ENCODE assay signal across 26 mouse cellular contexts in the genomic region with DNA sequence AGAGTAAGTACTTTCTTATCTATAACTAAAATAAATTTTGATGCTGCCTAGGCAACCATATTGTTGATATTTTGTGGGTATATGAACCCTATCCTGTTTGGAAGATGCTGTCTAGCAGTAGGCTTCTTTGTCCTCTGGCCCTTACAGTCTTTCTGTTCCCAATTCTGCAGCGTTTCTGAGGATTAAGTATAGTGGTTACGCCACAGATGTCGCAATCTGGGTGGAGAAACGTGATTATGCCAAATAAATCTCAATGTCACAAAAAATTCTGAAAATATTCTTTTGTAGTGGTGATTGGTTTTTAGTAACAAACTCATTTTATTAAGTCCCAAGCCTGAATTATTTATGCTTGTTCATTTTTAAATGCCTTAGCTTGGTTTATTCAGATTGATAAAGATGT.
DNase-seq lines count a peak whose midpoint lies in the region; ATAC-seq and TF ChIP-seq lines count a peak whose summit lies in the region.
"Had no signal": no experiment of that assay in that cellular context is flagged by ENCODE, and none has a peak within 500 bp of the region (broad histone marks: within the 10 kb centered on the region; RNA-seq: fewer than 3 reads in every experiment).

No protein-coding gene starts in this region.

- no peak overlapping the region for H3K4me2 ChIP-seq in heart, embryonic 12.5 days
- H3K4me2 ChIP-seq in myocyte (ENCODE audit: low read depth): no peak overlapping the region
- H3K4me2 ChIP-seq: embryonic facial prominence, embryonic 13.5 days; forebrain, embryonic 12.5 days; forebrain, embryonic 15.5 days; heart, embryonic 13.5 days; hindbrain, embryonic 12.5 days; hindbrain, embryonic 15.5 days had no signal

- no peak overlapping the region for H3K4me3 ChIP-seq in heart, embryonic 12.5 days
- H3K4me3 ChIP-seq in C2C12 (ENCODE audit: insufficient read depth, poor library complexity, severe bottlenecking) (no peak overlapping the region), myocyte (no peak overlapping the region)
- H3K4me3 ChIP-seq: embryonic facial prominence, embryonic 10.5 days; embryonic facial prominence, embryonic 13.5 days; erythroblast, embryonic 14.5 days; forebrain, embryonic 12.5 days; forebrain, embryonic 15.5 days; heart, embryonic 13.5 days; hindbrain, embryonic 12.5 days; hindbrain, embryonic 15.5 days had no signal

- no peaks in the 10 kb centered on the region for H3K36me3 ChIP-seq in heart, embryonic 12.5 days
- H3K36me3 ChIP-seq in C2C12 (ENCODE audit: control insufficient read depth, insufficient read depth) (no peaks in the 10 kb centered on the region), myocyte (ENCODE audit: control insufficient read depth, insufficient read depth) (no peaks in the 10 kb centered on the region)
- H3K36me3 ChIP-seq: embryonic facial prominence, embryonic 10.5 days; embryonic facial prominence, embryonic 13.5 days; forebrain, embryonic 12.5 days; forebrain, embryonic 15.5 days; G1E; heart, embryonic 13.5 days; hindbrain, embryonic 12.5 days; hindbrain, embryonic 15.5 days had no signal

- no peak overlapping the region for H3K27ac ChIP-seq in heart, embryonic 12.5 days (ENCODE audit: poor library complexity, severe bottlenecking)
- H3K27ac ChIP-seq: embryonic facial prominence, embryonic 13.5 days; forebrain, embryonic 12.5 days; forebrain, embryonic 15.5 days; heart, embryonic 13.5 days; hindbrain, embryonic 12.5 days; hindbrain, embryonic 15.5 days had no signal

- no peak for TF ChIP-seq CTCF in C2C12 (IDR thresholded peaks at IDR 0.05; ENCODE audit: control insufficient read depth, insufficient read depth, insufficient read length)

- H3K9ac ChIP-seq in heart, embryonic 12.5 days: no peak overlapping the region
- H3K9ac ChIP-seq: embryonic facial prominence, embryonic 13.5 days; forebrain, embryonic 12.5 days; forebrain, embryonic 15.5 days; heart, embryonic 13.5 days; hindbrain, embryonic 12.5 days; hindbrain, embryonic 15.5 days had no signal

- H3K9me3 ChIP-seq in heart, embryonic 12.5 days (replicated peaks): no peaks in the 10 kb centered on the region
- H3K9me3 ChIP-seq: embryonic facial prominence, embryonic 10.5 days; embryonic facial prominence, embryonic 13.5 days; forebrain, embryonic 12.5 days; forebrain, embryonic 15.5 days; heart, embryonic 13.5 days; hindbrain, embryonic 12.5 days; hindbrain, embryonic 15.5 days had no signal

- H3K79me2 ChIP-seq in C2C12 (ENCODE audit: control insufficient read depth, insufficient read depth) (no peaks in the 10 kb centered on the region), myocyte (ENCODE audit: control insufficient read depth, insufficient read depth) (no peaks in the 10 kb centered on the region)

- no peaks in the 10 kb centered on the region for H3K27me3 ChIP-seq in heart, embryonic 12.5 days (replicated peaks)
- H3K27me3 ChIP-seq in C2C12 (ENCODE audit: control insufficient read depth, insufficient read depth, insufficient read length) (no peaks in the 10 kb centered on the region), myocyte (ENCODE audit: control insufficient read depth, insufficient read depth, insufficient read length) (no peaks in the 10 kb centered on the region)
- H3K27me3 ChIP-seq: CH12.LX; embryonic facial prominence, embryonic 13.5 days; forebrain, embryonic 12.5 days; forebrain, embryonic 15.5 days; heart, embryonic 13.5 days; hindbrain, embryonic 12.5 days; hindbrain, embryonic 15.5 days had no signal

- H3K79me3 ChIP-seq in C2C12 (ENCODE audit: low read depth): no peaks in the 10 kb centered on the region

- WGBS in heart, embryonic 12.5 days: 82% methylated on average over 4 of the region's 4 CpGs

- TF ChIP-seq POLR2A in myocyte (IDR thresholded peaks at IDR 0.05; ENCODE audit: insufficient read length, low read depth): no peak

- no peaks in the 10 kb centered on the region for H3K4me1 ChIP-seq in heart, embryonic 12.5 days (replicated peaks)
- H3K4me1 ChIP-seq: hindbrain, embryonic 12.5 days had no signal

- intact Hi-C loops in gastrocnemius, postnatal 14 days (cut with DNase I; ENCODE audit: low total_unique reads): no loop called here

- no peak for ATAC-seq in heart, embryonic 12.5 days (ENCODE audit: insufficient number of reproducible peaks, low FRiP score)
- no peak for ATAC-seq in activated CD4-positive, CD25-positive, alpha-beta regulatory T cell, adult 4 months
- ATAC-seq: forebrain, embryonic 15.5 days; intestine, postnatal 0 days had no signal

- no peak overlapping the region for H3ac ChIP-seq in C2C12 (ENCODE audit: control insufficient read depth, insufficient read length, low read depth)
- H3ac ChIP-seq in myocyte (ENCODE audit: control insufficient read depth, insufficient read length): no peak overlapping the region

- DNase-seq in gastrocnemius, adult 18-20 months (ENCODE audit: low spot score): peak; percentile 67
- DNase-seq in gastrocnemius, postnatal 14 days: no peak
- DNase-seq in heart, adult 11 months: peak; percentile 82
- no peak for DNase-seq in urinary bladder, postnatal 10 days (ENCODE audit: low spot score)
- DNase-seq: adrenal gland, adult 8-10 months; adrenal gland, postnatal 25 days; cerebellum, adult 11-12 months; cerebellum, adult 8-10 months; cerebellum, postnatal 10 days; cerebellum, postnatal 36 days; embryo, embryonic 11 days had no signal

TF ChIP-seq in C2C12, 6 proteins besides CTCF, POLR2A, EP300 and RAD21:
- TF ChIP-seq CEBPB (IDR thresholded peaks at IDR 0.05; ENCODE audit: low read depth) (peak; percentile 49), USF1 (IDR thresholded peaks at IDR 0.05; ENCODE audit: low read depth) (no peak), MYOG (IDR thresholded peaks at IDR 0.05; ENCODE audit: control insufficient read depth, extremely low read depth, insufficient read length) (no peak), FOSL1 (IDR thresholded peaks at IDR 0.05; ENCODE audit: insufficient read depth, low read length, poor library complexity, severe bottlenecking) (no peak), MAX (IDR thresholded peaks at IDR 0.05) (no peak), MYOD1 (IDR thresholded peaks at IDR 0.05; ENCODE audit: control insufficient read depth, insufficient read length, low read depth) (no peak)

TF ChIP-seq in myocyte, 11 proteins besides CTCF, POLR2A, EP300 and RAD21:
- TF ChIP-seq MYOD1 (IDR thresholded peaks at IDR 0.05; ENCODE audit: control insufficient read depth in 1 of 3, insufficient read length in 2 of 3, low read depth in 2 of 3) (no peak), CEBPB (IDR thresholded peaks at IDR 0.05; ENCODE audit: insufficient read depth, poor library complexity, severe bottlenecking) (peak; percentile 82)

Comparison
In these comparisons a context has a peak if more than half of its experiments do, and no peak if none do; other contexts are left out.
1. DNase-seq: peak in gastrocnemius, adult 18-20 months (single experiment) and heart, adult 11 months (single experiment); none in gastrocnemius, postnatal 14 days (single experiment) and urinary bladder, postnatal 10 days (single experiment).